13 mouse cellular contexts compared by ENCODE assay signal in the genomic region with DNA sequence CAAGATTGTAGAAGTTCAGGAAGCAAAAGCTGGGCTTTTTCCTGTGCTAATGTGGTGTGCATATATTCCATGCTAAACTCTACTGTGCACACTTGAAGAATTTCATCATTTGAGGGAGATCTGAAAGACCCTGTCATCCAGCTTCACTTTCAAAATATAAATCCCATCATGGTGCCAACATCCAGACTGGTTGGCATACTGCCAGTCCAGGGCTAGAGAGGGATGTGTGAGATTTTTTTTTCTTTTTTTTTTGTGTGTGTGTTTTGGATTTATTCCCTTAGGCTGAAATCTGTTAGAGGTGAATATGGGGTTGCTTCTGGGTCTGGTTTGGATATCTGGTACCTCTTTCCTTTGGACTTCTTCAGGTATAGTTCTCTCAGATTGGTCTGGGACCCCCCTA. TPM values are rescaled to one million over a fixed set of nuclear protein-coding genes. Genes with fewer than 3 reads are reported as not detected.
DNase-seq lines count a peak whose midpoint lies in the region; ATAC-seq and TF ChIP-seq lines count a peak whose summit lies in the region.
"Had no signal": no experiment of that assay in that cellular context is flagged by ENCODE, and none has a peak within 500 bp of the region (broad histone marks: within the 10 kb centered on the region; RNA-seq: fewer than 3 reads in every experiment).

No protein-coding gene starts in this region.

- H3K4me1 ChIP-seq in forebrain, postnatal 0 days (ENCODE audit: insufficient read depth) = no peaks in the 10 kb centered on the region
- H3K4me1 ChIP-seq in forebrain, embryonic 12.5 days = no peaks in the 10 kb centered on the region
- H3K4me1 ChIP-seq in thymus, adult 2 months (replicated peaks; ENCODE audit: control insufficient read depth, insufficient read depth, low read length) = peaks cover 44% of the 10 kb centered on the region
- H3K4me1 ChIP-seq in kidney, adult 2 months (ENCODE audit: control insufficient read depth, insufficient read depth, low read length) = peaks cover 31% of the 10 kb centered on the region

- ATAC-seq in forebrain, postnatal 0 days = no peak
- ATAC-seq in forebrain, embryonic 12.5 days (ENCODE audit: low FRiP score) = no peak
- no peak for ATAC-seq in frontal cortex, adult (ENCODE audit: low TSS enrichment)

- no peaks in the 10 kb centered on the region for H3K36me3 ChIP-seq in forebrain, postnatal 0 days (ENCODE audit: insufficient read depth)
- H3K36me3 ChIP-seq in forebrain, embryonic 12.5 days (replicated peaks) = no peaks in the 10 kb centered on the region
- H3K36me3 ChIP-seq in thymus, adult 2 months (ENCODE audit: control insufficient read depth, insufficient read depth, low read length) = no peaks in the 10 kb centered on the region
- H3K36me3 ChIP-seq in kidney, adult 2 months (ENCODE audit: control insufficient read depth, insufficient read depth, low read length) = no peaks in the 10 kb centered on the region
- H3K36me3 ChIP-seq: midbrain, embryonic 10.5 days; neural tube, embryonic 15.5 days had no signal

- intact Hi-C loops in left cerebral cortex, adult 2 months (cut with DNase I) = loop anchor here (5.0 kb wide), 1 partner anchor 38 kb away; a partner anchor contains a TSS
- intact Hi-C loops in left cerebral cortex, postnatal 36 days (cut with DNase I) = no loop called here

- TF ChIP-seq CTCF in forebrain, postnatal 0 days (IDR thresholded peaks at IDR 0.05; ENCODE audit: low read depth) = no peak
- TF ChIP-seq CTCF in left cerebral cortex, adult 2 months (IDR thresholded peaks at IDR 0.05) = no peak
- no peak for TF ChIP-seq CTCF in thymus, adult 2 months (IDR thresholded peaks at IDR 0.05; ENCODE audit: borderline replicate concordance, control insufficient read depth, extremely low read depth, insufficient read depth, low read length, poor library complexity)
- no peak for TF ChIP-seq CTCF in kidney, adult 2 months (conservative IDR thresholded peaks at IDR 0.05; ENCODE audit: insufficient read depth, insufficient read length, low read depth, low read length)

- TF ChIP-seq POLR2A in thymus, adult 2 months (IDR thresholded peaks at IDR 0.05; ENCODE audit: control insufficient read depth, extremely low read depth, insufficient read depth, low read length, poor library complexity) = no peak
- TF ChIP-seq POLR2A in kidney, adult 2 months (IDR thresholded peaks at IDR 0.05; ENCODE audit: low read depth, low read length) = no peak

- peak; percentile 50 for DNase-seq in forebrain, postnatal 0 days
- DNase-seq in left cerebral cortex, adult 2 months (ENCODE audit: extremely low spot score in 1 of 2, low spot score in 2 of 2) = no peak
- DNase-seq in left cerebral cortex, postnatal 36 days (ENCODE audit: low spot score in 2 of 2) = no peak
- DNase-seq in thymus, adult 2 months = no peak
- no peak for DNase-seq in thymus, adult 18-20 months
- DNase-seq in kidney, adult 2 months = no peak
- DNase-seq: adrenal gland, postnatal 36 days had no signal

- H3K27ac ChIP-seq in forebrain, postnatal 0 days (ENCODE audit: low read depth, low read length) = 0 out of 2 replicates have a peak overlapping the region, but pooled peaks have one; percentile 16
- no peak overlapping the region for H3K27ac ChIP-seq in forebrain, embryonic 12.5 days
- H3K27ac ChIP-seq in left cerebral cortex, adult 2 months = peak overlapping the region; percentile 54
- peak overlapping the region; percentile 95 for H3K27ac ChIP-seq in thymus, adult 2 months (ENCODE audit: control insufficient read depth, insufficient read depth, low read length)
- no peak overlapping the region for H3K27ac ChIP-seq in kidney, adult 2 months (ENCODE audit: insufficient read depth, low read depth, low read length)
- H3K27ac ChIP-seq: midbrain, embryonic 10.5 days; neural tube, embryonic 15.5 days had no signal

- no peaks in the 10 kb centered on the region for H3K9me3 ChIP-seq in forebrain, postnatal 0 days (ENCODE audit: low read length)
- H3K9me3 ChIP-seq in forebrain, embryonic 12.5 days = no peaks in the 10 kb centered on the region
- H3K9me3 ChIP-seq: kidney, embryonic 15.5 days; midbrain, embryonic 10.5 days; neural tube, embryonic 15.5 days had no signal

- H3K9ac ChIP-seq in forebrain, postnatal 0 days = no peak overlapping the region
- no peak overlapping the region for H3K9ac ChIP-seq in forebrain, embryonic 12.5 days
- H3K9ac ChIP-seq: kidney, embryonic 15.5 days; neural tube, embryonic 15.5 days had no signal

- H3K4me3 ChIP-seq in forebrain, postnatal 0 days (ENCODE audit: low read depth, low read length) = no peak overlapping the region
- H3K4me3 ChIP-seq in forebrain, embryonic 12.5 days (replicated peaks) = no peak overlapping the region
- H3K4me3 ChIP-seq in left cerebral cortex, adult 2 months = no peak overlapping the region
- no peak overlapping the region for H3K4me3 ChIP-seq in thymus, adult 2 months (ENCODE audit: control insufficient read depth, insufficient read depth, low read length)
- H3K4me3 ChIP-seq in kidney, adult 2 months (ENCODE audit: insufficient read depth, low read depth, low read length) = no peak overlapping the region
- H3K4me3 ChIP-seq: kidney, embryonic 15.5 days; midbrain, embryonic 10.5 days; neural tube, embryonic 15.5 days had no signal

- H3K27me3 ChIP-seq in forebrain, postnatal 0 days (ENCODE audit: insufficient read depth, low read length) = no peaks in the 10 kb centered on the region
- H3K27me3 ChIP-seq in forebrain, embryonic 12.5 days = no peaks in the 10 kb centered on the region
- H3K27me3 ChIP-seq in thymus, adult 2 months (ENCODE audit: control insufficient read depth, insufficient read depth, low read length) = no peaks in the 10 kb centered on the region
- H3K27me3 ChIP-seq in kidney, adult 2 months (replicated peaks; ENCODE audit: control insufficient read depth, insufficient read depth, low read length) = no peaks in the 10 kb centered on the region
- H3K27me3 ChIP-seq: kidney, embryonic 15.5 days; neural tube, embryonic 15.5 days had no signal

- H3K4me2 ChIP-seq in forebrain, postnatal 0 days (ENCODE audit: low read depth) = no peak overlapping the region
- no peak overlapping the region for H3K4me2 ChIP-seq in forebrain, embryonic 12.5 days
- H3K4me2 ChIP-seq: kidney, embryonic 15.5 days; neural tube, embryonic 15.5 days had no signal

RNA-seq across cellular contexts. Expression of a gene that starts 40.3 kb away (rescaled TPM):
- total RNA-seq in forebrain, postnatal 0 days (2014; rRNA removed) = 8.1 and 11.3 TPM in 2 replicates
- polyA plus RNA-seq in forebrain, postnatal 0 days (2015; fragmentation: Nextera tagmentation; extraction: Ambion mirVana) = 15.7 and 24.1 TPM in 2 replicates
- polyA plus RNA-seq in forebrain, embryonic 12.5 days (2016; fragmentation: Nextera tagmentation; extraction: Ambion mirVana) = 36.4 and 42.5 TPM in 2 replicates
- total RNA-seq in left cerebral cortex, adult 2 months (2021) = 10 to 100 TPM; 25.7 to 34.3 TPM
- 10 to 100 TPM; 21.5 to 30.3 TPM for total RNA-seq in left cerebral cortex, postnatal 36 days (2021)
- polyA plus RNA-seq in thymus, adult 2 months (2012; rRNA removed) = 163 and 186 TPM in 2 replicates
- polyA plus RNA-seq in kidney, adult 2 months (2012; rRNA removed) = 37.0 and 45.7 TPM in 2 replicates

RNA-seq across cellular contexts. Expression of a gene that starts 41.3 kb away (rescaled TPM):
- 2.8 and 4.6 TPM in 2 replicates for total RNA-seq in forebrain, postnatal 0 days (2014; rRNA removed)
- polyA plus RNA-seq in forebrain, postnatal 0 days (2015; fragmentation: Nextera tagmentation; extraction: Ambion mirVana) = 4.2 and 6.1 TPM in 2 replicates
- 0.47 and 0.50 TPM in 2 replicates for polyA plus RNA-seq in forebrain, embryonic 12.5 days (2016; fragmentation: Nextera tagmentation; extraction: Ambion mirVana)
- 1 to 10 TPM; 7.3 to 7.7 TPM for total RNA-seq in left cerebral cortex, adult 2 months (2021)
- 1 to 10 TPM; 4.9 to 10.0 TPM for total RNA-seq in left cerebral cortex, postnatal 36 days (2021)
- polyA plus RNA-seq in thymus, adult 2 months (2012; rRNA removed) = 0.90 and 1.1 TPM in 2 replicates
- polyA plus RNA-seq in kidney, adult 2 months (2012; rRNA removed) = 15.3 and 17.7 TPM in 2 replicates
- total RNA-seq: common myeloid progenitor, adult 5-6 weeks had no signal

RNA-seq across cellular contexts. Expression of a gene that starts 41.7 kb away (rescaled TPM):
- 1.1 and 2.2 TPM in 2 replicates for total RNA-seq in forebrain, postnatal 0 days (2014; rRNA removed)
- polyA plus RNA-seq in forebrain, postnatal 0 days (2015; fragmentation: Nextera tagmentation; extraction: Ambion mirVana) = 2.6 and 2.7 TPM in 2 replicates
- polyA plus RNA-seq in forebrain, embryonic 12.5 days (2016; fragmentation: Nextera tagmentation; extraction: Ambion mirVana) = 0.14 and 0.29 TPM in 2 replicates
- 10 to 100 TPM; 12.5 to 15.6 TPM for total RNA-seq in left cerebral cortex, adult 2 months (2021)
- total RNA-seq in left cerebral cortex, postnatal 36 days (2021) = 1 to 10 TPM; 8.1 to 8.5 TPM
- 0.15 TPM in 1 of 2 replicates, not detected in the other for polyA plus RNA-seq in thymus, adult 2 months (2012; rRNA removed)
- polyA plus RNA-seq in kidney, adult 2 months (2012; rRNA removed) = 0.39 and 0.53 TPM in 2 replicates
- total RNA-seq: common myeloid progenitor, adult 5-6 weeks had no signal

Comparison
In these comparisons a context has a peak if more than half of its experiments do, and no peak if none do; other contexts are left out.
1. H3K27ac ChIP-seq: peak in forebrain, postnatal 0 days (single experiment), left cerebral cortex, adult 2 months (single experiment) and thymus, adult 2 months (single experiment); none in forebrain, embryonic 12.5 days (single experiment) and kidney, adult 2 months (single experiment).